Mouse (Mus musculus) E14TG2a.4 (cell line): ENCODE measurements around the gene Dnajb11.

Experiments
- CTCF ChIP-seq: conservative IDR thresholded peaks from 2 replicates; pipeline ENCODE4 v1.5.1; 2014; ENCODE audit warnings: low read length
- POU5F1 ChIP-seq: IDR thresholded peaks from 2 replicates; pipeline ENCODE4 v1.6.1; 2014; ENCODE audit warnings: low read length, borderline replicate concordance

- TF ChIP-seq CTCF = no peak
- no peak for TF ChIP-seq POU5F1
Observed at GRCm38 (mm10) chr16:22878716-22879115, 21.1 kb downstream of the Dnajb11 start.
